Mouse (Mus musculus): ENCODE results near the gene Syde2. TPM values are rescaled to one million over a fixed set of nuclear protein-coding genes. Genes with fewer than 3 reads are reported as not detected.

Gene Syde2
- total RNA-seq, 2 experiments from 2014 or later, result 4.4 to 5.3 TPM

- DNase-seq, result no peak
- intact Hi-C loops (cut with DNase I), result no loop called here
These were observed 62.3 kb downstream of the Syde2 start for GRCm38 (mm10) chr3:146049951-146050350.

GRCm38 (mm10) chr3:146051277-146052007 is 63.8 kb downstream of the Syde2 start:
- DNase-seq, result peak; percentile 93
- intact Hi-C loops (cut with DNase I), result no loop called here

- no peak for DNase-seq
- intact Hi-C loops (cut with DNase I), result no loop called here
These were observed 65.6 kb downstream of the Syde2 start for GRCm38 (mm10) chr3:146053082-146053814.

- intact Hi-C loops (cut with DNase I), result no loop called here
- no peak for DNase-seq
These were observed 66.2 kb downstream of the Syde2 start for GRCm38 (mm10) chr3:146053873-146054272.

GRCm38 (mm10) chr3:146057131-146057530 is 69.5 kb downstream of the Syde2 start:
- intact Hi-C loops (cut with DNase I), result no loop called here
- DNase-seq, result no peak

GRCm38 (mm10) chr3:146058263-146058662 is 70.6 kb downstream of the Syde2 start:
- intact Hi-C loops (cut with DNase I), result loop anchor here (1.0 kb wide), 1 partner anchor 120 kb away; no protein-coding TSS in a partner anchor
- peak; percentile 68 for DNase-seq

- intact Hi-C loops (cut with DNase I), result no loop called here
- DNase-seq, result no peak
These were observed 71.8 kb downstream of the Syde2 start for GRCm38 (mm10) chr3:146059356-146059926.

- intact Hi-C loops (cut with DNase I), result no loop called here
- no peak for DNase-seq
These were observed 75.5 kb downstream of the Syde2 start for GRCm38 (mm10) chr3:146063146-146063545.

GRCm38 (mm10) chr3:146069276-146069675 is 81.6 kb downstream of the Syde2 start:
- DNase-seq, result no peak
- intact Hi-C loops (cut with DNase I), result no loop called here

Other genes starting within 250 kb of the Syde2 start
- gene Ddah1, start 229.2 kb upstream of the Syde2 start, total RNA-seq (2021), result 100 to 1,000 TPM in 1 of 2 experiments, 10 to 100 TPM in 1; 97.6 to 108 TPM
- 10 to 100 TPM; 18.3 to 19.4 TPM for gene Bcl10, start 65.1 kb upstream of the Syde2 start, total RNA-seq (2021)
- 10 to 100 TPM; 51.5 to 56.8 TPM for gene 2410004B18Rik, start 49.9 kb upstream of the Syde2 start, total RNA-seq (2021)
- 1 to 10 TPM in 1 of 2 experiments, under 1 TPM in 1; 0.83 to 1.2 TPM for gene Wdr63, start 120.3 kb downstream of the Syde2 start, total RNA-seq (2021)
- under 1 TPM; 0.16 to 0.18 TPM for gene Mcoln3, start 129.6 kb downstream of the Syde2 start, total RNA-seq (2021)
- not detected for gene Mcoln2, start 162.0 kb downstream of the Syde2 start, total RNA-seq (2021)
- gene Lpar3, start 233.1 kb downstream of the Syde2 start, total RNA-seq (2021), result under 1 TPM; 0.50 to 0.70 TPM

Data from left cerebral cortex, postnatal 4 days (tissue).